Mouse (Mus musculus) left cerebral cortex, adult 6 months (tissue): ENCODE data around the gene Duox2. TPM values are rescaled to one million over a fixed set of nuclear protein-coding genes. Genes with fewer than 3 reads are reported as not detected.

Experiments used
- long read RNA-seq, 2 experiments: library from polyadenylated mRNA; unstranded; transcript quantifications; one replicate each; pipeline ENCODE4 v2.0.0; 2019 to 2020
- polyA plus RNA-seq: library from polyadenylated mRNA; unstranded; fragments of <200 nt; fragmentation: Nextera tagmentation; gene quantifications from 2 replicates; pipeline ENCODE4 v1.2.3, GENCODE M21; 2021

Gene Duox2
- polyA plus RNA-seq, result not detected in 2 replicates
- long read RNA-seq, experiment 1, result 0 reads
- long read RNA-seq, experiment 2, result 0 reads

DNA sequence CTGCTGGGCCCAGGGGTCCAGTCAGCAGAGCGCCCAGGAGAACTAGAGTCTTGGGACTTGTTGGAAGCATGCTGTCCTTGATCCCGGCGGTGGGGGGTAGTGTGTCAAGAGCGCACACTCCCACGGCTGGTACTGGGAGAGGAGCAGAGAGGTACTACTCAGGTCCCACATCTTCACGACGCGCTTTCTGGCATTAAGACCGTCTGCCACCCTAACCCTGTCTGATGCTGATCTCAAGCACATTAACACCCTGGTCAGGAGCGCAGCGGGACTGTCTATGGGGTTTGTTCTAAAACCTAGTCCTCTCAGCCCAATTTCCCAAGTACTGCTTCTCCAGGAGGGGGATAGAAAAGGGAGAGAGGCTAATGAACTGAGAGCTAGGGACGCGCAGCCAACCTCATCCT is at the start of gene Duox2:
Gene Duox2 (minus strand): TSS at position 354 of the 404 bp plus-strand sequence.

DNA sequence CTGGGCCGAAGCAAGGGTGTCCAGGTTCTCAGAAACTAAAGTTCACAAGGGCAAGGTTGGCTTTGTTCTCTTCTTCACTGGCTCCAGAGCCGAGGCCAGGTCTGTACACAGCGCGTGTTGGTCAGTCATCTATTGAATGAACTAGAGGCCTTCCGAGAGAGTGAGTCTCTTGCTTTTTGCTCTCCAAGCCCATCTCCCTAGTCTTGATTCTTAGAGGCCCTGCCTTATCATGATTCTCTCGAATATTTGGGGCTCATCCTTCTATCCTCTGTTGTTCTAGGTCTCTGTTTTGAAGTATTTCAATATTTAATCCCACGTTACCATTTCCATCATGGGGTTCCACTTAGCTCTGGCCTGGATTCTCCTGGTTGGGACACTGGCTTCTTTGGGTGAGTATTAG is 17.1 kb upstream of the Duox2 start, which contains the start of gene Duox1:
Gene Duox1 (plus strand): TSS at position 301 of the 400 bp plus-strand sequence.

DNA sequence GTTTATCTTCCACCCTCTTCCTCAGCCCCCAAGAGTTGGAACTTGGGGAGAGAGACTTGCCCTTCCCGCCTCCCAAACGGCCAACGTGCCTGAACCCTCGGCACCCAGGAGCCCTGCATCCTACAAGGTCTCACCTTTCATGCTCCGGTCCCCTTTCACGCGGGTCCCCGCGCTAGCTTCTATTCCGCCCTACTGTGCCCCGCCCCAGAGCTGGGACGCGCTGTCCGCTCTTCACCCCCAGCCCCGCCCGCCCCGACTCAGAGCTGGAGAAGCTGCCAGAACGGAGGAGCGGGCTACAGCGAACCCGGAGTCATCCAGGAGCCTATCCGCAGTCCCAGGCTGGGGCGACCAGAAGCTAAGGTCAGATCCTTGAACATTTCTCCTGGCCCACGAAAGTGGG is 15.3 kb upstream of the Duox2 start, which contains the start of gene Duoxa1:
Gene Duoxa1 (minus strand): TSS at position 195 of the 400 bp plus-strand sequence.

DNA sequence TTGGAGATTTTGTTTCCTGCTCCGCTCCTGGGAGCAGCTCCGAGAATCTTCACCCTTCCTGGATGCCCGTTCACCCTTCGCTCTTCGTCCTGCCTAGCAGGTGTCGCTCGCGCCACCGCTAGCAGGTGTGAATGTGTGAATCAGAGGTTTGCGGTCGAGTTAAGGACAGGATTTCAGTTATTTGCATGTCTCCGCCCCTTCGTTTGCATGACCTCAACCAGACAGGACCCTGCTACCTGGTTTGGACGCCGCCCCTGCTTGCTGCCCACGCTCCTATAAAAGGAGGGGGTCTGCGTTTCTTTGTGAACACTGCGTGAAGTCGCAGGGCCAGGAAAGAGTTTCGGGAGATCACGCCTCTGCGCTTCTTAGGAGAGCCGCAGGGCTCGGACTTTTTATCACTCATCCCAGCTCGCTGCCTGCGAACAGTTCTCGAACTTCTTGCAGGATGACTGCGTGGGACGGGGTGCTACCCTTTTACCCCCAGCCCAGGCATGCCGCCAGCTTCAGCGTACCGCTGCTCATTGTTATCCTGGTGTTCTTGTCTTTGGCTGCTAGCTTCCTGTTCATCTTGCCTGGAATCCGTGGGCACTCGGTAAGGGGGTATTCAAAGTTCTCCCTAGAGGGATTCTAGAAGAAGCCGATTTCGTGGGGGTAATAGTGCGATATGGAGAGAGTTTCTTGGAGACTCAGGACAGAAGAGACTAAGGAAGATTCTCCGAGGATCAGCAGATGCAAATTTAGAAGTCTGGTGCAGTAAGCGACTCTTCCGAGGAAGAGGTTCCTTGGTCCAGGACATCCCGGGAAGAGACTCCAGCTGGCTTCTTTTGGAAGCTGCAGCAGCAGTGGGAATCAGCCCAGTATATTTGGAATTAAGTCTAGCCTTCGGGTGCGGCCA is 594 bp upstream of the Duox2 start, which contains the start of gene Duoxa2:
Gene Duoxa2 (plus strand): TSS at position 305 of the 895 bp plus-strand sequence.

DNA sequence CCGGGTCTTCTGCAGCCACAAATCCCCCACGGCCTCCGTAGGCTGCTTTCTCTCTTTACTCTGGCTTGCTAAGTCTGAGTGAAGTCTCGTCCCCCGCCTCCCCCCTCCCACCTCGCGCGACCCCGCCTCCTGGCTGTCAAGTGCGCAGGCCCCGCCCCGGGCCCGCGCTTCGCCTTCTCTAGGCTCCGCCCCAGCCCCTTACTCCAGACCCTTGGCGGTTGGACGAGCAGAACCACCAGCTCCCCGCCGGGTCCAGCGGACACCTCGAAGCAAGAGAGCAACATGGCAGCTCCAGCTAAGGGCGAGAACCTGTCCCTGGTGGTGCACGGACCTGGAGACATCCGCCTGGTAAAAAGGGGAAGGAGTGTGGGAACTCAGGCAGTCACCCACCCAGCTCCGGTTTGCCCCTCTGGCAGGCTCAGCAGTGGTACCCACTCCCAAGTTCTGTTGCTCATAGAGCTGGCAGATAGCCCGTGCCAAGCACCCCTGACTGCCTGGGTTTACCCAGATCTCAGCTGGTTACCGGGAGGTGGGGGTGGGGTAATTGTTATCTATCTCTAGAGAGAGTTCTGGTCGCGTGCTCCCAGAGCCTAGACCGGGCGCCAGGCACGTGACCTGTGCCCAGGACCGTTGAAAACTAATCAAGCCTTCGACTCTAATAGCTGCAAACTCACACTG is 63.5 kb downstream of the Duox2 start, which contains the start of gene Sord:
Gene Sord (plus strand): TSS at position 139 of the 678 bp plus-strand sequence.

Other genes with a start within 250 kb of the Duox2 start
- 1.8 and 2.4 TPM in 2 replicates for gene Spg11, start 180.1 kb downstream of the Duox2 start, polyA plus RNA-seq
- gene B2m, start 150.8 kb downstream of the Duox2 start, polyA plus RNA-seq, result 312 and 393 TPM in 2 replicates
- gene Trim69, start 137.7 kb downstream of the Duox2 start, polyA plus RNA-seq, result 0.06 TPM in 1 of 2 replicates, not detected in the other
- 0.09 and 0.13 TPM in 2 replicates for gene Patl2, start 112.3 kb downstream of the Duox2 start, polyA plus RNA-seq
- not detected in 2 replicates for gene Terb2, start 112.2 kb downstream of the Duox2 start, polyA plus RNA-seq
- gene Sord, start 63.7 kb downstream of the Duox2 start, polyA plus RNA-seq, result 15.7 and 17.1 TPM in 2 replicates
- not detected in 2 replicates for gene Duoxa2, start 451 bp upstream of the Duox2 start, polyA plus RNA-seq
- 0.08 and 0.20 TPM in 2 replicates for gene Duoxa1, start 15.3 kb upstream of the Duox2 start, polyA plus RNA-seq
- gene Duox1, start 17.2 kb upstream of the Duox2 start, polyA plus RNA-seq, result not detected in 2 replicates
- gene Shf, start 70.7 kb upstream of the Duox2 start, polyA plus RNA-seq, result 4.6 and 7.6 TPM in 2 replicates
- 0.09 TPM in 1 of 2 replicates, not detected in the other for gene Slc28a2, start 128.0 kb upstream of the Duox2 start, polyA plus RNA-seq
- gene Gm14085, start 186.5 kb upstream of the Duox2 start, polyA plus RNA-seq, result not detected in 2 replicates